Mouse (Mus musculus): ENCODE results near the gene Tcte2.
"Not testable (repeated sequence)": the region's sequence is repeated elsewhere in the genome, so short reads cannot be mapped to it uniquely, and the experiment has no call there.

Tcte2 gene

GRCm38 (mm10) chr17:13761179-13761913 is at the start of gene Tcte2:
TSS of gene Tcte2 (minus strand) at chr17:13761825.
- DNase-seq, result peak in 1 of 2 experiments; percentile 5

DNA sequence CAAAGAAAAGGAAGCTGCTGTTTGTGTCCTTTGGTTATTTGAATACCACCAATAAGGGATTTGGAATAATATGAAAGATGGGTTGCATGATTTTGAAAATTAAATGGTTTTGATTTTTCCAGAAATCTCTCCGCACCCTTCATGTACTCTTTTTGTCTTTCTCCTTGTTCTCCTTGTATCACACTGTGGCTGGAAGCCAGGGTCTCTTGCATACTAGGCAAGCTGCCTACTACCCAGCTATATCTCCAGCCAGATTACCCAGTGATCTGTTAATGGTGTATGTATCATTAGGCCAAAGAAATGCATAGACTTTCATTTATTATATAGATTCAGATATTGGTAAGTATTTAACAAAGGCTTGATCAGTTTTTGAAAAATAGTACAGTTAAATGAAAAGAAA is 44.4 kb upstream of the Tcte2 start:
- DNase-seq, result no peak

- DNase-seq, result no peak
Measured at GRCm38 (mm10) chr17:13802836-13803408, 41.3 kb upstream of the Tcte2 start.

GRCm38 (mm10) chr17:13797691-13798090 is 36.1 kb upstream of the Tcte2 start:
- DNase-seq, result no peak

GRCm38 (mm10) chr17:13790033-13790432 is 28.4 kb upstream of the Tcte2 start:
- DNase-seq, result not testable (repeated sequence)

GRCm38 (mm10) chr17:13783469-13783868 is 21.8 kb upstream of the Tcte2 start:
- no peak for DNase-seq

DNA sequence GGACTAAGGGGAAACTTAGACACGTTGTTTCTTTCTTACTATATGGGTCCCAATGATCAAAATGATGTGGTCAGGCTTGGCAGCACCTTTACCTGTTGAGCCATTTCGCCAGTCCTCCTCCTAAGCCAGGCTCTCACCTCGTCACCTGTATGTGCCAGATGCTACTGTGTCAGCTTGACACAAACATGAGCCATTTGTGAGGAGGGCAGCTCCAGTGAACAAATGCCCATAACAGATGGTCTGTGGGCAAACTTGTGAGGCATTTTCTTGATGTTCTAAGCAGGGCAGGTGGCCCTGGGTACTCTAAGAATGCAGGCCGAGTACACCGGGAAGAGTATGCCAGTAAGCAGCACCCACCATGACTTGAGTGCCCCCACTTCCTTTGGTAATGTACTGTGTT is 20.3 kb upstream of the Tcte2 start:
- DNase-seq, result no peak

GRCm38 (mm10) chr17:13778865-13779264 is 17.2 kb upstream of the Tcte2 start:
- no peak for DNase-seq

DNA sequence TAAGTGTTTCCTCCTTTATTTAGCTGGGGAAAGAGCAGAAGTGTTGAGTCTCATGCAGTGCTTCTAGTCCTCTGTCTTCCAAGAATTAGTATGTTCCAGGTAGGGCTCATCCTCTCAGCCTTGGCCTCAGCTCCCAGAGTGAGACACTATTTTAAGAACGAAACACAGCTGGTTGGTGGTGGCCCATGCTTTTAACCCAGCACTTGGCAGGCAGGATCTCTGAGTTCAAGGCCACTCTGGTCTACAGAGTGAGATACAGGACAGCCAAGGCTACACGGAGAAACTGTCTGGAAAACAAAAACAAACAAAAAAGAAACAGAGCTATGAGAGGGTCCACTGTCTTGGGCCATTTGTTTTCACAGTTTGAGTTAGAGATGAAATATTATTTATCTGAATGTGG is 16.1 kb upstream of the Tcte2 start:
- DNase-seq, result no peak

DNA sequence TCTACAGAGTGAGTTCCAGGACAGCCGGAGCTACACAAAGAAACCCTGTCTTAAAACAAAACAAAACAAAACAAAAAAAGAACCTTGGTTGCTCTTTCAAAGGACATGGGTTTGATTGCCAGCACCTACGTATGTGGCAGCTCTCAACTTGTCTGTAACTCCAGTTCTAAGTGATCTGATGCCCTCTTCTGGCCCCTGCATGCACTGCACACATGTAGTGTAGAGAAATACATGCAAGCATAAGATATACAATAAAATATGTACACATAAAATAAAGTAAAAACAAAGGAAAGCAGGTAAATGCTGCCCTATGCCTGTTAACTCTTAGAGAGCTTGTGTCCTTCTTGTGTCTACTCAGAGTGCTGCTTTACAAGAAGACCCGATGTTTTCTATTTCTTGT is 7.6 kb upstream of the Tcte2 start:
- DNase-seq, result no peak

- no peak for DNase-seq
Measured at GRCm38 (mm10) chr17:13768531-13768930, 6.9 kb upstream of the Tcte2 start.

DNA sequence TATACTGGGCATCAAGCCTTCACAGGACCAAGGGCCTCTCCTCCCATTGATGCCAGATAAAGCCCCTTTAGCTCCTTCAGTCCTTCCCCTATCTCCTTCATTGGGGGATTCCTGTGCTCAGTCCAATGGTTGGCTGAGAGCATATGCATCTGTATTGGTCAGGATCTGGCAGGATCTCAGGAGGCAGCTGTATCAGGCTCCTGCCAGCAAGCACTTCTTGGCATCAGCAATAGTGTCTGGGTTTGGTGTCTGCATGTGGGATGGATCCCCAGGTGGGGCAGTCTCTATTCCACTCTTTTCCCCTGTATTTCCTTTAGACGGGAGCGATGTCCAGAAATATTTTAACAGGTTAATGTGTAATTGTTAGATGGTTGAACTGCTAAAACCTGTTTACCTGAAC is 3.3 kb upstream of the Tcte2 start:
- DNase-seq, result not testable (repeated sequence)

DNA sequence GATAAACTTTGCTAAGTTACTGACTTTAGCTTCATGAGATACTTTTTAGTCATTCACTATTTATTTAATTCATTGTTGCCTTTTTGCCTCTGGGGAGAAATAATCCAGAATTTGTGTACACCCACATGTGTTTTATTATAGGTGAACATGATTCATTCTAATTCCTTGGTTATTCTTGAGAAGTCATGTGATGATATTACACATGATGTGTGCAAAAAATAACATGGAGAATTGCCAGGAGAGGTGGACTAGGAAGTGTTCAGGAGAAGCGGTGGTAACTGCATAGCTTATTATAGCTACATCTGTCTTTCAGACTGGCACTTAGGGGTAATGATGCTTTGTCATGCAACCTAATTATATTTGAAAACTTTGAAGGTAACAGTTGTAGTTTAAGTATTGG is 2.2 kb upstream of the Tcte2 start:
- no peak for DNase-seq

- DNase-seq, result peak in 1 of 2 experiments; percentile 9
Measured at GRCm38 (mm10) chr17:13760675-13761178, 898 bp downstream of the Tcte2 start.

DNA sequence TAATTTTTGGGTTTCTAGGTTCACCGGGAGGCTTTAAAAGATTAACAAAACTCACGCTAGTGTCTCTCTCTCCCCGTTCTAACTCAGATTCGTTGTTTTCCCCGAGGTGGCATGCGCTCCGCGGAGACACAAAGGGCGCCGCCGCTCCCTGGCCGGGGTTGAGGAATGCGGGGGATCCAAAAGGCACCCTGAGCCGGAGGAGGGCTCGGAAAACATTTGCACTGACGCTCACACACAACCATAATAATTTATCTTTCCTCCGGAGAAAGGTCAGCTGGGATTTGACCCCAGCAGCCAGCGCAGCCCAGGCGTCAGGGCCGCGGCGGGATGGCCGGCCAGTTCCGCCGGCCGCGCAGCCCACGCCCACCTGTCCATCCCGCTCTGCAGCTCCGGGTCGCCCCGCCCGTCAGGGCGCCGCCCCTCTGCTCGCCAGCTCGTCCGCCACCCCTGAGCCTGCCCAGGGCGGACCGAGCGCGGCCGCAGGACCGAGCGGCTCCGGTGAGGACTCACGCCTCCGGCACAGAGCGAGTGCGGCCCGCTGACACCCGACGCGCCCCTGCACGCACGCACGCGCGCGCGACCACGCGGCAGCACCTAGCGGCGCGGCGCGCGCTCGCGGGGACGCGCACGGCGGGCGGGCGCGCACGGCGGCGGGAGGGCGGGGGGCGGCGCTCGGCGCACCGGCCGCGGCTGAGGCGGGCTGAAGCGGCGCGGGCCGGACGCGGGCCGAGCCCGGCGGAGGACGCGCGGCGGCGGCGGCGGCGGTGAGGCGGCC is 1.6 kb downstream of the Tcte2 start, which contains the start of gene Afdn:
Gene Afdn, plus strand, starts transcription at position 687 of the 775 bp plus-strand sequence.
- DNase-seq, result peak in 1 of 2 experiments; percentile 30

- no peak for DNase-seq
Measured at GRCm38 (mm10) chr17:13759156-13759852, 2.3 kb downstream of the Tcte2 start.

GRCm38 (mm10) chr17:13758586-13758985 is 3.0 kb downstream of the Tcte2 start:
- no peak for DNase-seq

- DNase-seq, result no peak
Measured at GRCm38 (mm10) chr17:13754940-13755339, 6.7 kb downstream of the Tcte2 start.

DNA sequence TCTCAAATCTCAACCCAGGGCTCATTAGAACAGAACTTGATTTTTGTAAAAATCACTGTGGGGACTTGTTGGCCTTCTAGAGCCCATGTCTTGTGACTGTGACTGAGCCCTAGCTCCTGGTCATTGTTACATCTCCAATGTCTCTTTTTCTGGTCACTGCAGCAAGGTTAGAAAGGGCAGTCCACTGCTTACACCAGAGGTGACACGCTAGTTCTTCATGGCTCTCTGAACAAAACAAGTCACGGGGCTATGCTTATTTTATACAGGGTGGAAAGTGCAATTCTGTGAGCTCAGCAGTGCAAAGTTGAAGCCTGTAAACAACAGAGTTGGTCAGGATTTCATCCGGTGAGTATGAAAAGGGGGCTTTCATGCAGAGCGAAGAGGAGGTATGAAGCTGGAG is 7.7 kb downstream of the Tcte2 start:
- DNase-seq, result no peak

DNA sequence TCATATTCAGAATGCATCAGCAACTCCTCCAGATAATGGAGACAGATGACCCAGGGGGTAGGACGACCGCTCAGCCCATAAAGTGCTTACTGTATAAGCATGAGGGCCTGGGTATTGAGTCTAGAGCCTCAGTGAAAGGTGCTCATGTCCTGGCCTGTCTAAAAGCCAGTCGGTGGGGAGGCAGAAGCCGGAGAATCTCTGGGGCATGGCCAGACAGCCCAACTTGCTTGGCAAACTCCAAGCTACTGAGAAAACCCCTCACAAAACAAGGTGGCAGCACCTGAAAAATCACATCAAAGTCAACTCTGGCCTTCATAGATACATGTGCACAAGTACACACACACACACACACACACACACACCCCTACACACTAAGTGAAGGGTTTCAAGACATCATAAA is 12.6 kb downstream of the Tcte2 start:
- DNase-seq, result no peak

DNA sequence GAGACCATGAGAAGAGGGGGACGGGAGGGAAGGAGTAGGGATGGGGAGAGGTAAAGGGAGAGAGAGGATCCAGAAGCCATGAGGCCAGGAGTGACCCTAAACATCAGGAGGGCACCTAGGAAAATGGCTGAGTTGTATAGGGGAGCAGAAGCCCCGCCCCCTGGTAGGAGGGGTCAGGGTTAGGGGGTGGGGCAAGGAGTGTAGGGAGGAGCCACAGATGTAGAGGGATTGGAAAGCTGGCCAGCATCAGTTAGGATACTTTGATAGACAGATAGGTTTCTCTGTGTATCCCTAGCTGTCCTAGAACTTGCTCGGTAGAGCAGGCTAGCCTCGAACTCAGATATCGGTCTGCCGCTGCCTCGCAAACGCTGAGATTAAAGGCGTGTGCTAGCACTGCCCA is 13.9 kb downstream of the Tcte2 start:
- DNase-seq, result no peak

DNA sequence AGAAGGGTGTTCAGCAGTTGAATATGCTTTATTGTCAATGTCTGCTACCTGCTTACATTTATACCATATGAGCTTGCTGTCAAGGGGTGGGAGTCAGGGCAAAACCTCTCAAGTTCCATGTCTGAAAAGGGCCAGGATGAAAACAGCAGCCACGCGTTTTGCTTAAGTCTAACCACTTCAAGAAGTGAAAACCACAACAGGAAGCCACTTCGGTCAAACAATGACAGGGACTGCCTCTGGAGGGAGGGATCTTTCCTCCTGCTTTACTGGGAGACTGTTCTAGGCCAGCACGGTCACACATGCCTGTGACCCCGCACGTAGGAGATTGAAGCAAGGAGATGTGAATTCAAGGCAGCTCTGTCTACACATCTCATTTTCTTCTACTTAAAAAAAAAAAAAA is 15.3 kb downstream of the Tcte2 start:
- DNase-seq, result no peak

- DNase-seq, result no peak
Measured at GRCm38 (mm10) chr17:13745373-13745772, 16.3 kb downstream of the Tcte2 start.

Data from thymus, adult 18-20 months (tissue).